Mouse (Mus musculus) ovary, postnatal 14 days (tissue): ENCODE measurements around the gene Ptger2.

Source experiments
- DNase-seq: peaks from one replicate; pipeline ENCODE4 v3.0.0; 2022; ENCODE audit warnings: low spot score

The Ptger2 gene

GRCm38 (mm10) chr14:45049689-45050418 lies 61.9 kb downstream of the Ptger2 start:
- DNase-seq, result no peak

- no peak for DNase-seq
Observed at GRCm38 (mm10) chr14:45050419-45050776, 62.4 kb downstream of the Ptger2 start.

GRCm38 (mm10) chr14:45051116-45051515 lies 63.1 kb downstream of the Ptger2 start:
- no peak for DNase-seq
